Mouse (Mus musculus) embryonic facial prominence, embryonic 14.5 days (tissue): Measurements from ENCODE around the gene Daam1. TPM values are rescaled to one million over a fixed set of nuclear protein-coding genes. Genes with fewer than 3 reads are reported as not detected.

Experiments used
- ATAC-seq: fragments of 200-750 bp; cut with Nextera tagmentation; 2 replicates; pipeline ENCODE4 v1.8.0; 2017; ENCODE audit warnings: low read depth, moderate number of reproducible peaks, moderate TSS enrichment
- DNase-seq: peaks from one replicate; pipeline ENCODE4 v3.0.0-alpha.2; 2015; ENCODE audit warnings: low spot score
- H3K27ac ChIP-seq: fragments of 300-500 bp; sonication (generic); replicated peaks from 2 replicates; pipeline ENCODE4 v1.5.1; 2014; ENCODE audit warnings: low read depth, mild to moderate bottlenecking, low read length, moderate library complexity
- H3K27me3 ChIP-seq: fragments of 300-500 bp; sonication (generic); replicated peaks from 2 replicates; pipeline ENCODE4 v1.6.1; 2014; ENCODE audit warnings: low read length; ENCODE audit not compliant: control insufficient read depth, insufficient read depth
- H3K36me3 ChIP-seq: fragments of 300-500 bp; sonication (generic); 2 replicates; pipeline ENCODE4 v1.6.1; 2014; ENCODE audit warnings: low read length, mixed read lengths; ENCODE audit not compliant: control insufficient read depth, insufficient read depth
- H3K4me1 ChIP-seq: fragments of 300-500 bp; sonication (generic); 2 replicates; pipeline ENCODE4 v1.6.1; 2014; ENCODE audit warnings: antibody characterized with exemption, low read length; ENCODE audit not compliant: control insufficient read depth, insufficient read depth
- H3K4me2 ChIP-seq: fragments of 300-500 bp; sonication (generic); 2 replicates; pipeline ENCODE4 v1.6.1; 2014; ENCODE audit warnings: low read depth, mild to moderate bottlenecking, low read length, moderate library complexity, mixed read lengths
- H3K4me3 ChIP-seq: fragments of 300-500 bp; sonication (generic); 2 replicates; pipeline ENCODE4 v1.5.1; 2014; ENCODE audit warnings: low read depth, mild to moderate bottlenecking, low read length
- H3K9ac ChIP-seq: fragments of 300-500 bp; sonication (generic); 2 replicates; pipeline ENCODE4 v1.6.1; 2014; ENCODE audit warnings: low read depth, mild to moderate bottlenecking, low read length, moderate library complexity, mixed read lengths
- H3K9me3 ChIP-seq: fragments of 300-500 bp; sonication (generic); 2 replicates; pipeline ENCODE4 v1.6.1; 2016; ENCODE audit warnings: low read length; ENCODE audit not compliant: control insufficient read depth
- WGBS: fragments of 180-500 bp; shearing (Covaris S2); extraction: QIAGEN DNeasy Blood & Tissue Kit; methylation state at CpG from one replicate; pipeline ENCODE4 v1.1.7; 2014; 5-methylcytosine and 5-hydroxymethylcytosine counted together
- polyA plus RNA-seq: library from polyadenylated mRNA; unstranded; fragments of >200 nt; fragmentation: Nextera tagmentation; extraction: Ambion mirVana; gene quantifications from 2 replicates; pipeline ENCODE4 v1.2.1, GENCODE M21; 2014

The Daam1 gene
- polyA plus RNA-seq, 1 experiment from 2014 or later: 11.0 TPM

DNA sequence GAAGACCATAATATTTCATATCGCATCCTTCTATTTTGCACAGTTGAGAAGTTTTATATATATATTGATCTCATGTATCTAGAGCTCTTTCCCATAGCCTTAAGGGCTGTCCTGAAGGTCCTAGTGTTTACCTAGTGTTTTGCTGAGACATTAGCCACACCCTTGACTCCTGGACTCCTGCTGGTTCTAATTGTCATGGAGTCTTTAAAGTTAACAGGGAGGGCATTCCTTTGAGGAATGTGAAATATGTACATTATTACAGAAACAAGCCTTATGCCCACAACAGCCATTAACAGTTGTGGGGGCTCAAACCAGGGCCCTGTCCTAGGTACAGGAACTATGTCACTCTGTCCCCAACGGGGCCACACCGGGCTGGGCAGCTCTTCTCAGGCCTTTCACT, 180.5 kb downstream of the Daam1 start:
- Histone ChIP-seq H3K4me3 (no peak overlapping the region), H3K4me1 (peaks cover 9% of the 10 kb centered on the region; the same call in 1 of the 2 replicates), H3K4me2 (no peak overlapping the region), H3K27me3 (no peaks in the 10 kb centered on the region), H3K36me3 (no peaks in the 10 kb centered on the region), H3K9ac (no peak overlapping the region), H3K27ac (no peak overlapping the region), H3K9me3 (no peaks in the 10 kb centered on the region)
- DNase-seq (no peak), ATAC-seq (no peak)
- 92% methylated on average over 3 of the region's 3 CpGs for WGBS

DNA sequence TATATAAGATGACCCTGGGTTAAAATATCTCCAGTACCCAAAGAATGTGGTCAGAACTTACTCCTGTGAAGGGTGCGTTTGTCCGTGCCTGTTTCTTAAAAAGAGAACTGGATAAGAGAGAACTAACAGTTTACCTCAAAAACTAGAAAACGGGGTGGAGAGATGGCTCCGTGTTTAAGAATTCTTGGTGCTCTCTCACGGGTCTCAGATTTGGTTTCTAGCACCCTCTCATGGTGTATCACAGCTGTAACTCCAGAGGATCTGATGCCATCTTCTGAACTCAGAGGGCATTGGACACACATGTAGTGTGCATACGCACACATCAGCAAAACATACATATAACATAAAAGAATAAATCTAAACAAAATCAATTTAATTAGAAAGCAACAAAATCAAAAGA, 181.2 kb downstream of the Daam1 start:
- H3K27ac ChIP-seq: no peak overlapping the region
- H3K4me1 ChIP-seq: peaks cover 9% of the 10 kb centered on the region; the same call in 1 of the 2 replicates
- no peak for ATAC-seq
- no peaks in the 10 kb centered on the region for H3K9me3 ChIP-seq
- DNase-seq: no peak
- H3K4me2 ChIP-seq: no peak overlapping the region
- H3K36me3 ChIP-seq: no peaks in the 10 kb centered on the region
- H3K27me3 ChIP-seq: no peaks in the 10 kb centered on the region
- H3K4me3 ChIP-seq: no peak overlapping the region
- H3K9ac ChIP-seq: no peak overlapping the region
- WGBS: 85% methylated on average over 6 of the region's 6 CpGs

DNA sequence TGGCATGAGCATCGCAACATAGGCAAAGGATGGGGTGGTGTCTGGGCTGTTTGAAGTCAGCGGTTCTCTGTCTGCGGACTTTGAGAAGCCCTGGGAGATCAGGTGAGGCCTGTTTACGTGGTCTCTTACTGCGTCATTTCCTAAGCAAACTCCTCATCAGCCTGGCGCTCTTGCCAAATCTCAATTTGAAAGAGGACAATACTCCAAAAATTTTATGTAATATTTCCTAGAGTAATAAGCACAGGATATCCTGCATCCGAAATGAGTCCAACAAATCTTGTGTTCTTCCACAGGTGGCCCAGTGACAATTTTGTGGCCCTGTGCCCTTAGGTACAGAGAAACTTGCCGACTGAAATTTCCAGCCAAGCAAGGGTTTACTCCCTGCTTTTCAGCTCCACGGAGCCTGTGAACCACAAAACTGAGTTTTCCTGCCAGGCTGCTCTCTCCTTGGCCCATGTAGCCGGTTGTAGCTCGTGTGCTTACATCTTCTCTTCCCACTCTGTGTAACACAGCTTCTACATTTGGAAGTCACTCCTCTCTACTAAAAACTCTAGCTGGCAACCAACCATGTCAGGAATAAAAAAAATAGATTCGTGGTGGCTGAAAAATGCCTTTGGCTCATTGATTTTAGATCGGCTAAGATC, 183.0 kb downstream of the Daam1 start:
- peak overlapping the region; percentile 37; the same call in 1 of the 2 replicates for H3K9ac ChIP-seq
- ATAC-seq (peak; percentile 44; the same call in 1 of the 2 replicates), DNase-seq (peak; percentile 45)
- 66% methylated on average over 13 of the region's 13 CpGs for WGBS
- H3K27me3 ChIP-seq: no peaks in the 10 kb centered on the region
- H3K4me2 ChIP-seq: peak overlapping the region; percentile 30
- H3K9me3 ChIP-seq: no peaks in the 10 kb centered on the region
- H3K27ac ChIP-seq: peak overlapping the region; percentile 35
- H3K36me3 ChIP-seq: no peaks in the 10 kb centered on the region
- H3K4me3 ChIP-seq: no peak overlapping the region; the same call in 1 of the 2 replicates
- peaks cover 9% of the 10 kb centered on the region; the same call in 1 of the 2 replicates for H3K4me1 ChIP-seq

DNA sequence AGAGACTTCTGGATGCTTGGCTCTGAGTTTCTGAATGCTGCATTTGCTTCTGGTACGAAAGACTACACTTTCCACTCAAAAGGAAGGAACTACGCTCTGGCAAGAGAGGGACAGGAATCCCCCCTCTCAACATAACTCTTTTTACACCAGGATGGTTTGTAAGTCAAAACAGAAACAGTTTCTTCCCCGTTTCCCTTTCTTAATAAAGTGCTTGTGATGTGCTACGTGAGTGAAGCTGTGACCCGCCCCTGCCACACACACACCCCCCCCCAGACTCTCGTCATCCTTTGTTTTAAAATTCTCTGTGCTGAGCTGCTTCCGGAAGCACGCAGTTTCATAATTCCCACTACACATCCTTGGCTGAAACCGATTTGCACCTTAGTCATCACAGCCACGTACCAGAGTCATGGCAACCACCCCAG, 183.5 kb downstream of the Daam1 start:
- Histone ChIP-seq H3K4me3 (no peak overlapping the region; the same call in 1 of the 2 replicates), H3K9ac (0 out of 2 replicates have a peak overlapping the region, but pooled peaks have one; percentile 9), H3K4me1 (peaks cover 9% of the 10 kb centered on the region; the same call in 1 of the 2 replicates), H3K4me2 (peak overlapping the region; percentile 30), H3K27me3 (no peaks in the 10 kb centered on the region), H3K27ac (peak overlapping the region; percentile 35), H3K9me3 (no peaks in the 10 kb centered on the region), H3K36me3 (no peaks in the 10 kb centered on the region)
- 43% methylated on average over 10 of the region's 10 CpGs for WGBS
- DNase-seq (peak; percentile 48), ATAC-seq (peak; percentile 30)

DNA sequence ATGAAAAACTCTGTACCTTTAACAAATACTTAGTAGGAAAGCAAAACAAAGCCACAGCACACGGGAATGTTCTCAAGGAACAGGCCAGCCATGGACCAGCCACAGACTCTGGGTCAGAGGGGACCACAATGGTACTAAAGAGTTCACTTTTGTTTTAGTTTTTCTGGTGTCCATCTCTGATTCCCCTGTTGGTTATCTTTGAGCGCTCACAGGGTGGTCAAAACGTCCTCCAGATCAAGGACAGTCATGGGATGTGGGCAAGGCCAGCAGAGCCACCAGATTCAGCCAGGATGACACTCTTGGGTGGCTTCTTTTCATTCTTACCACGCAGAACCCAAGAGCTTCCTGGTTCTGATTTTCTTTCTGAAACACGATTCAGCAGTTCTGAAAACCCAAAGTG, 184.4 kb downstream of the Daam1 start:
- no peak overlapping the region for H3K27ac ChIP-seq
- H3K4me2 ChIP-seq: no peak overlapping the region
- no peak for ATAC-seq
- H3K9me3 ChIP-seq: no peaks in the 10 kb centered on the region
- no peak overlapping the region for H3K9ac ChIP-seq
- H3K4me3 ChIP-seq: no peak overlapping the region
- no peaks in the 10 kb centered on the region for H3K27me3 ChIP-seq
- no peak for DNase-seq
- 74% methylated on average over 5 of the region's 5 CpGs for WGBS
- peaks cover 9% of the 10 kb centered on the region; the same call in 1 of the 2 replicates for H3K4me1 ChIP-seq
- H3K36me3 ChIP-seq: no peaks in the 10 kb centered on the region

DNA sequence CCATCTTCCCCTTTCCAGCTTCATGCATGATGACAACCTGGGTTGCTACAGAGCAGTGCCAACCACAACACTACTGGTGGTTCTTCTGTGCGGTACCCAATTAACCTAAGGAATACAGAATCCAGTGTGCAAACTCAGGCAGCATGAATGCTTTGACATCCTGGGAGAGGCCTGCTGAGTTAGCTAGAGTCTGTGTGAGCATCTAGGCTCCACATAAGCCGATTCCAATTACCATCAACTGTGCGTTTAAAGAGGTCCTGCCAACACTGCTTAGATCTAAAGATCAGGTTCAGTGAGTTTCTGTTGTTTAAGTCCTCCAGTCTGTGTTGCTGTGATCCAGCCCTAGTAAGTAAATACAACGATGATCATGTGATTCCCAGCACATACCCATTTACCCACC, 189.4 kb downstream of the Daam1 start:
- no peaks in the 10 kb centered on the region for H3K27me3 ChIP-seq
- no peak overlapping the region for H3K9ac ChIP-seq
- DNase-seq (peak; percentile 75), ATAC-seq (peak; percentile 85; the same call in 1 of the 2 replicates)
- no peak overlapping the region for H3K4me2 ChIP-seq
- H3K36me3 ChIP-seq: no peaks in the 10 kb centered on the region
- no peak overlapping the region for H3K4me3 ChIP-seq
- H3K4me1 ChIP-seq: no peaks in the 10 kb centered on the region
- no peak overlapping the region for H3K27ac ChIP-seq
- 68% methylated on average over 4 of the region's 4 CpGs for WGBS
- no peaks in the 10 kb centered on the region for H3K9me3 ChIP-seq

DNA sequence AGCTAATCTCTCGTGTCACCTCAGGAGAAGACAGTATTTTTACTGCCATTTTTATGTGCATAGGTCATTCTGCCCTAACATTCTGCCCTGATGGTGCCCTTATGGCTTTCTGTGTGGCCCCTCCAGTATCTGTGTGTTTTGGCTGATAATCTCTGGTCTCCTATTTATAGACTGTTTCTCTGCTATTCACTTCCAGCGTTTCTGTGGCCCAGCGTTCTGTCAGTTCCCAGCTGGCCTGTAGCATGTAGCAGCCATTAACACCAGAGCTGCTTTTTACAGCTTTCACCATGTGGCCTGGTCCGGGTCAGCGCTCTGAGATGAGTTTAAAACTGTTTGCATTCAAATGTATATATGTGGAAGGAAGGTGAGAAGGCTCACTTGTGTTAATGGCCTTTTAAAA, 190.7 kb downstream of the Daam1 start:
- Histone ChIP-seq H3K9ac (no peak overlapping the region), H3K27me3 (no peaks in the 10 kb centered on the region), H3K4me2 (no peak overlapping the region), H3K4me3 (no peak overlapping the region), H3K36me3 (no peaks in the 10 kb centered on the region), H3K9me3 (no peaks in the 10 kb centered on the region), H3K27ac (no peak overlapping the region), H3K4me1 (no peaks in the 10 kb centered on the region)
- ATAC-seq (no peak), DNase-seq (no peak)
- WGBS: 66% methylated on average over 5 of the region's 5 CpGs

DNA sequence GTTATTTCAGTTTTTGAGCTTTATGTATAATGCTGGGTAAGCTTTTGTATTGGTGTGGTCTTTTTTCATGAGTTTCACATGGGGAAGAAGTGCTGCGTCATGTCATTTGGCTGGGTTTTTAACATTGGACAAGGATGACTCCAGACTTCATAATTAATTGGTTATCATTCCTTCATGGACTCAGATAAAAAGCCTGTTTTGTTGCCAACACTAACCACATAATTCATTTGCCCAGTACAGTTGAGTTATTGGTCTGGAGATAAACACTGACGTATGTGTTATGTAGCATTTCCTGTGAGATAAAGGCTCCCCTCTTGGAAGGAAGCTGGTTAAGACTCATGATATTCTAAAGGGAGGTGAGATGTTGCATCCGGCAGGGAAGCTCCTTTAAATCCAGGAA, 191.9 kb downstream of the Daam1 start:
- Histone ChIP-seq H3K9ac (no peak overlapping the region), H3K4me3 (no peak overlapping the region), H3K36me3 (no peaks in the 10 kb centered on the region), H3K9me3 (no peaks in the 10 kb centered on the region), H3K4me1 (no peaks in the 10 kb centered on the region), H3K27ac (no peak overlapping the region), H3K27me3 (no peaks in the 10 kb centered on the region), H3K4me2 (no peak overlapping the region)
- WGBS: 87% methylated on average over 3 of the region's 3 CpGs
- ATAC-seq: no peak
- no peak for DNase-seq

DNA sequence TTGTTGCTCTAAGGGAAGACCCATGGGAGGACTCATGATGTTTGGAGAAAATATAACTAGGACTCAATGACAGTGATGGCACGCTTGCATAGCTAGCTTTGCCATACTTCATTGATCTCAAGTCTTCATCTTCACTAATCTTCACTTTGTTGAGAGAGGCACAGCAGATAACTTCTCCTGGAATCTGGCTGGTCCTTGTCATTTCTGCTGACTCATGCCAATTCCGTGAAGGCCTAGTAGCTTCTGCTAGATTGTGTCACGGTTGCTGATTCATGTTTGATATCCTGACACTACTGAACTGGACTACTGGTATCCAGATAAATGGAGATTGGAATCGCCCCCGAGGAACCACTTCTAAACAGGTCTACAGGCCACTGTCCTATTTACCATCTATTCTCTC, 192.7 kb downstream of the Daam1 start:
- Histone ChIP-seq H3K9me3 (no peaks in the 10 kb centered on the region), H3K9ac (no peak overlapping the region), H3K4me3 (no peak overlapping the region), H3K27ac (no peak overlapping the region), H3K36me3 (no peaks in the 10 kb centered on the region), H3K4me1 (no peaks in the 10 kb centered on the region), H3K4me2 (no peak overlapping the region), H3K27me3 (no peaks in the 10 kb centered on the region)
- ATAC-seq (no peak), DNase-seq (no peak)
- 96% methylated on average over 5 of the region's 5 CpGs for WGBS
